Mouse (Mus musculus): ENCODE results near the gene Dao. TPM values are rescaled to one million over a fixed set of nuclear protein-coding genes. Genes with fewer than 3 reads are reported as not detected.

Gene Dao
- polyA plus RNA-seq, 1 experiment from 2014 or later: not detected

- peaks cover 34 to 48% of the 10 kb centered on the region in 2 experiments for H3K4me1 ChIP-seq (ENCODE audit: control insufficient read depth in 2 of 2, insufficient read depth in 2 of 2, low read length in 2 of 2)
- H3K27ac ChIP-seq (replicated peaks in 1 of 2; ENCODE audit: control insufficient read depth in 1 of 2, insufficient read depth in 1 of 2, low read depth in 2 of 2, low read length in 2 of 2): peak overlapping the region; percentile 20 to 84
- no peak overlapping the region; a peak in 1 of 4 replicates for H3K4me3 ChIP-seq (ENCODE audit: control insufficient read depth in 1 of 2, insufficient read depth in 1 of 2, low read depth in 1 of 2, low read length in 2 of 2)
- peaks cover 16% of the 10 kb centered on the region for H3K36me3 ChIP-seq (ENCODE audit: control insufficient read depth, insufficient read depth, low read length)
- 18% methylated on average over 15 of the region's 15 CpGs for WGBS
- H3K27me3 ChIP-seq (ENCODE audit: control insufficient read depth, insufficient read depth, low read length): no peaks in the 10 kb centered on the region
- H3K9ac ChIP-seq (ENCODE audit: low read length): peak overlapping the region; percentile 51
- peak; percentile 23; the same call in 1 of the 2 replicates for ATAC-seq (ENCODE audit: insufficient number of reproducible peaks, insufficient read depth, low FRiP score, low read depth)
- peak overlapping the region; percentile 48 for H3K4me2 ChIP-seq (ENCODE audit: low read length)
- no peaks in the 10 kb centered on the region for H3K9me3 ChIP-seq (ENCODE audit: control insufficient read depth, low read length)
Measured at GRCm38 (mm10) chr5:113974576-113974975, 28.9 kb upstream of the Dao start.

DNA sequence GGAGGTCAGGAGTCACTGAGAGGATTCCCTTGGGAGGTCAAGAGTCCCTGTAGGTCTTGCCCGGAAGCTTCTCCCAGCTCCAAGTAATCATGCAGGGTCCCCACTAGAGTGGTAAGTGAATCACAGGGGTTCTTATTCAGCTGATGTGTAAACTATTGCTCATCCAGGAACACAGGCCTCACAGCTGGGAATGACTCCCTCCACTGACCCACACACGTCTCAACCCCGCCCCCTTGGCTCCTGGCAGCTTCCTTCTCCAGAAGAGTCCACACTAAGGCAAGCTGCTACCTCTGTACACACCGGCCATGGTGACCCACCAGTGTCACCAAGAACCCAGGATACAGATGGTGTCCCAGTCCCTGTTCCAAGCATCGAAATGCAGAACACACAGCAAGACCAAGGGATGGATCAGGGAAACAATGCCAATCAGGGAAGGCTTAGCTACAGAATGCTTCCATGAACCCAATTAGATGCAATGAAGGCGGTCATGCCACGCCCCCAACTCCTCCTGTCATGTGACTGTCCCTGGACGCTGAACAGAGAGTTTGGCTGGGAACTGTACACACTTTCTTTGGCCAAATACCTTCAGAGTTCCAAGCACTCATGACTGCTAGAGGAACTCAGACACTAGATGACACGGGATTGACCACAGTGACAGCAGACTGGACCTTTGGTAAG, 27.8 kb upstream of the Dao start:
- Histone ChIP-seq H3K4me2 (ENCODE audit: low read length) (no peak overlapping the region), H3K4me1 (ENCODE audit: control insufficient read depth in 2 of 2, insufficient read depth in 2 of 2, low read length in 2 of 2) (peaks cover 36 to 56% of the 10 kb centered on the region in 2 experiments)
- 53% methylated on average over 9 of the region's 9 CpGs for WGBS

DNA sequence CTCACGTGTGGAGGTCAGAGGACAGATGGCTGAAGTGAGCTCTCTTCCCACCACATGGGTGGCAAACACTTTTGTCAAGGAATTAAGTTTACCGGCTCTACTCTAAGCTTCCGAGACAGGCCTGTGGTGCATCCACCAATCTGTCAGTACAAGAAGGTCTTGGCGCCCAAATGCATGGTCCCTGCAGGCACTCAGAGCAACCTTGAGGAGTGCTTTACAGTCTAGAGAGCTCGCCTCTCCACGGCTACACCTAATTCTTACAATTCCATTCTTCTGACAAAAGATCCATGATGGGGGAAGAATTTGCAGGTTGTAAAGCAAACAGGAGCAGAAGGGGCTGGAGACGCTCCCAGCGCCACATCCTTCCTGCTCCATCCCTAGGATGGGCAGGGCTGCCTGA, 26.9 kb upstream of the Dao start:
- Histone ChIP-seq H3K4me1 (ENCODE audit: control insufficient read depth in 2 of 2, insufficient read depth in 2 of 2, low read length in 2 of 2) (peaks cover 36 to 60% of the 10 kb centered on the region in 2 experiments), H3K4me3 (ENCODE audit: control insufficient read depth in 1 of 2, insufficient read depth in 1 of 2, low read depth in 1 of 2, low read length in 2 of 2) (no peak overlapping the region), H3K27me3 (ENCODE audit: control insufficient read depth, insufficient read depth, low read length) (no peaks in the 10 kb centered on the region), H3K27ac (replicated peaks in 1 of 2; ENCODE audit: control insufficient read depth in 1 of 2, insufficient read depth in 1 of 2, low read depth in 2 of 2, low read length in 2 of 2) (no peak overlapping the region), H3K4me2 (ENCODE audit: low read length) (no peak overlapping the region), H3K9ac (ENCODE audit: low read length) (no peak overlapping the region), H3K9me3 (ENCODE audit: control insufficient read depth, low read length) (no peaks in the 10 kb centered on the region), H3K36me3 (ENCODE audit: control insufficient read depth, insufficient read depth, low read length) (0 out of 2 replicates have a peak, but pooled peaks cover 13% of the 10 kb centered on the region)
- ATAC-seq (ENCODE audit: insufficient number of reproducible peaks, insufficient read depth, low FRiP score, low read depth): no peak
- 80% methylated on average over 8 of the region's 8 CpGs for WGBS

More for the DNA sequence above, 27.8 kb upstream of the Dao start:
- no peaks in the 10 kb centered on the region for H3K27me3 ChIP-seq (ENCODE audit: control insufficient read depth, insufficient read depth, low read length)
- no peak overlapping the region for H3K4me3 ChIP-seq (ENCODE audit: control insufficient read depth in 1 of 2, insufficient read depth in 1 of 2, low read depth in 1 of 2, low read length in 2 of 2)
- H3K9me3 ChIP-seq (ENCODE audit: control insufficient read depth, low read length): no peaks in the 10 kb centered on the region
- H3K36me3 ChIP-seq (ENCODE audit: control insufficient read depth, insufficient read depth, low read length): 0 out of 2 replicates have a peak, but pooled peaks cover 9% of the 10 kb centered on the region
- no peak for ATAC-seq (ENCODE audit: insufficient number of reproducible peaks, insufficient read depth, low FRiP score, low read depth)
- 0 out of 4 replicates have a peak overlapping the region, but pooled peaks of 1 of the 2 experiments have one; percentile 84 for H3K27ac ChIP-seq (replicated peaks in 1 of 2; ENCODE audit: control insufficient read depth in 1 of 2, insufficient read depth in 1 of 2, low read depth in 2 of 2, low read length in 2 of 2)
- H3K9ac ChIP-seq (ENCODE audit: low read length): no peak overlapping the region

DNA sequence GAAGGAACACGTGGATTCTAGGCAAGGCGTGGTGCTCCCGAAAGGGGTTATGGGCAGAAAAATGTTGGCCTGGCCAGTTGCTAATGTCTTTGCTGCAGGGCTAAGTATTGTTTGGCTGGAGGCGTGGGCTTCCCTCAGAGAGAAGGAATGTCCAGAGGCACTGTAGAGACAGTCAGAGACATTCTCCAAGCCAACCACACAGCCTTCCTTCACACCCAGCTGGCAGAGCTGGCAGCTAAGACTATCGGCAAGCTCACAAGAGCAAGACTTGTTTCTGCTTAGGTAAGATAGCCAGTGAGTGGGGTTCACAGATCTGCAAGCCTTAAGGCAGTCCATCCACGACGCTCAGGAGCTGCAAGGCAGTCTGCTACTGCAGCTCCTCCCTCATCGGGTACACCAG, 26.2 kb upstream of the Dao start:
- Histone ChIP-seq H3K9ac (ENCODE audit: low read length) (no peak overlapping the region), H3K4me2 (ENCODE audit: low read length) (no peak overlapping the region), H3K4me1 (ENCODE audit: control insufficient read depth in 2 of 2, insufficient read depth in 2 of 2, low read length in 2 of 2) (peaks cover 37 to 63% of the 10 kb centered on the region in 2 experiments), H3K9me3 (ENCODE audit: control insufficient read depth, low read length) (no peaks in the 10 kb centered on the region), H3K27me3 (ENCODE audit: control insufficient read depth, insufficient read depth, low read length) (no peaks in the 10 kb centered on the region), H3K27ac (replicated peaks in 1 of 2; ENCODE audit: control insufficient read depth in 1 of 2, insufficient read depth in 1 of 2, low read depth in 2 of 2, low read length in 2 of 2) (0 out of 4 replicates have a peak overlapping the region, but pooled peaks of 1 of the 2 experiments have one; percentile 12), H3K4me3 (ENCODE audit: control insufficient read depth in 1 of 2, insufficient read depth in 1 of 2, low read depth in 1 of 2, low read length in 2 of 2) (no peak overlapping the region), H3K36me3 (ENCODE audit: control insufficient read depth, insufficient read depth, low read length) (0 out of 2 replicates have a peak, but pooled peaks cover 14% of the 10 kb centered on the region)
- WGBS: 76% methylated on average over 8 of the region's 8 CpGs
- ATAC-seq (ENCODE audit: insufficient number of reproducible peaks, insufficient read depth, low FRiP score, low read depth): no peak

DNA sequence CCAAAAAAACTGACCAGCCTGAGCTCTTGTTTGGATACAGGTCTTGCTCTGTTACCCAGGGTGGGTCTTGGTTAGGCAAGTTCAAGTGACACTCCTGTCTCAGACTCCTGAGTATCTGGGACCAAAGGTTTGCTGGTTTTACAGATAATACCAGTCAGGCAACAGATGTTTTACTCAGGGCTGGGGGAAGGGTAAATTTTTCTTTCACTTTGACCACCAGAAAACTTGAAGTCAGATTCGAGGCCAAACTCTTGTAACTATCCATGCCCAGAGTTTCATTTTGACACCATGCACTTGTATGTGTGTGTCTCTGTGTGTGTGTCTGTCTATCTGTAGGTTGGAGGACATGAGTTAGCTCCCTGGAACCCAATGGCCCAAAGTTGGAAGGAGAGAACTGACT, 23.0 kb upstream of the Dao start:
- no peak for ATAC-seq (ENCODE audit: insufficient number of reproducible peaks, insufficient read depth, low FRiP score, low read depth)
- peaks cover 23 to 50% of the 10 kb centered on the region in 2 experiments for H3K4me1 ChIP-seq (ENCODE audit: control insufficient read depth in 2 of 2, insufficient read depth in 2 of 2, low read length in 2 of 2)
- 70% methylated on average over 1 of the region's 1 CpGs for WGBS
- H3K36me3 ChIP-seq (ENCODE audit: control insufficient read depth, insufficient read depth, low read length): peaks cover 26% of the 10 kb centered on the region; the same call in 1 of the 2 replicates
- H3K27me3 ChIP-seq (ENCODE audit: control insufficient read depth, insufficient read depth, low read length): no peaks in the 10 kb centered on the region
- no peak overlapping the region for H3K9ac ChIP-seq (ENCODE audit: low read length)
- H3K27ac ChIP-seq (replicated peaks in 1 of 2; ENCODE audit: control insufficient read depth in 1 of 2, insufficient read depth in 1 of 2, low read depth in 2 of 2, low read length in 2 of 2): no peak overlapping the region
- no peaks in the 10 kb centered on the region for H3K9me3 ChIP-seq (ENCODE audit: control insufficient read depth, low read length)
- H3K4me2 ChIP-seq (ENCODE audit: low read length): no peak overlapping the region
- no peak overlapping the region for H3K4me3 ChIP-seq (ENCODE audit: control insufficient read depth in 1 of 2, insufficient read depth in 1 of 2, low read depth in 1 of 2, low read length in 2 of 2)

DNA sequence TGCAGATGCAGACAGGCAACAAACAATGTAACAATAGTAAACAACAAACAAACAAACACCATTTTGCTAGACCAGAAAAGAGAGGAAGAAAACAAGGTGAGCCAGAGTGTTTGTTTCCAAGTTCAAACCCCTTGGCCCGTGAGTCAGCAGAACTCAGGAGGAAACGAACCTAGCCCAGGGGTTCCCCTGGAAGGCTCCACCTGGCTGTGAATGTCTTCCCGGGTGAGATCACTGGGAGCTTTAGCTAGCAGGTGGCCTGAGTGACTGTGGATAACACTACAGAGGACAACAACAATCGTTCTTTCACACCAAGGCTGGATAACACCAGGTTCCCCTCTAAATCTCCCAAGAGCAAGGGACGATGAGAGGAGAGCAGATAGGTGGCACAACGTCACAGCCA, 22.3 kb upstream of the Dao start:
- peaks cover 22 to 50% of the 10 kb centered on the region in 2 experiments for H3K4me1 ChIP-seq (ENCODE audit: control insufficient read depth in 2 of 2, insufficient read depth in 2 of 2, low read length in 2 of 2)
- no peaks in the 10 kb centered on the region for H3K9me3 ChIP-seq (ENCODE audit: control insufficient read depth, low read length)
- no peak for ATAC-seq (ENCODE audit: insufficient number of reproducible peaks, insufficient read depth, low FRiP score, low read depth)
- no peaks in the 10 kb centered on the region for H3K27me3 ChIP-seq (ENCODE audit: control insufficient read depth, insufficient read depth, low read length)
- 83% methylated on average over 6 of the region's 6 CpGs for WGBS
- peaks cover 26% of the 10 kb centered on the region; the same call in 1 of the 2 replicates for H3K36me3 ChIP-seq (ENCODE audit: control insufficient read depth, insufficient read depth, low read length)
- no peak overlapping the region for H3K4me3 ChIP-seq (ENCODE audit: control insufficient read depth in 1 of 2, insufficient read depth in 1 of 2, low read depth in 1 of 2, low read length in 2 of 2)
- H3K9ac ChIP-seq (ENCODE audit: low read length): no peak overlapping the region
- H3K27ac ChIP-seq (replicated peaks in 1 of 2; ENCODE audit: control insufficient read depth in 1 of 2, insufficient read depth in 1 of 2, low read depth in 2 of 2, low read length in 2 of 2): no peak overlapping the region
- no peak overlapping the region for H3K4me2 ChIP-seq (ENCODE audit: low read length)

DNA sequence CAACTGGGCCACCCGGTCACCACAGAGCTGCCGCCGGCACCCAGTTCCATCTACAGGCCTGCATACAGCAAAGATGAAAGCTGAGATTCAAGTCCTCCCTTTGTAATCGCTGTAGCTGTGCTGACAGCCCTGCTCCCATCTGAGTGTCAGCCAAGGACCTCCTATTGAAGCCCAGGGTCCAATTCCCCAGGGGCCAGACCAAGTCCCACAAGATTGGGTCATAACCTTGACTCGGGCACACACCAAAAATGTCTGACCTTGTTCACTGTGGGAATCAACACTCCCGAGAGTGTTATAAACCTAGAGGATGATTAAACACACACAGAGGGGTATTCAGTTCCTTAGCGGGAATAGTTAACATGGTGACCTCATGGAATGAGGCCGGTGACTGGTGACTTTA, 21.7 kb upstream of the Dao start:
- Histone ChIP-seq H3K36me3 (ENCODE audit: control insufficient read depth, insufficient read depth, low read length) (peaks cover 26% of the 10 kb centered on the region; the same call in 1 of the 2 replicates), H3K9me3 (ENCODE audit: control insufficient read depth, low read length) (no peaks in the 10 kb centered on the region), H3K4me2 (ENCODE audit: low read length) (no peak overlapping the region), H3K4me3 (ENCODE audit: control insufficient read depth in 1 of 2, insufficient read depth in 1 of 2, low read depth in 1 of 2, low read length in 2 of 2) (no peak overlapping the region), H3K27me3 (ENCODE audit: control insufficient read depth, insufficient read depth, low read length) (no peaks in the 10 kb centered on the region), H3K4me1 (ENCODE audit: control insufficient read depth in 2 of 2, insufficient read depth in 2 of 2, low read length in 2 of 2) (peaks cover 28 to 50% of the 10 kb centered on the region in 2 experiments), H3K9ac (ENCODE audit: low read length) (no peak overlapping the region), H3K27ac (replicated peaks in 1 of 2; ENCODE audit: control insufficient read depth in 1 of 2, insufficient read depth in 1 of 2, low read depth in 2 of 2, low read length in 2 of 2) (no peak overlapping the region; a peak in 1 of 4 replicates)
- WGBS: 61% methylated on average over 8 of the region's 8 CpGs
- ATAC-seq (ENCODE audit: insufficient number of reproducible peaks, insufficient read depth, low FRiP score, low read depth): no peak

Data from heart, embryonic 14.5 days (tissue).